Mouse (Mus musculus): ENCODE measurements around the gene Sept8. TPM values are rescaled to one million over a fixed set of nuclear protein-coding genes. Genes with fewer than 3 reads are reported as not detected.

Sept8 gene
- polyA plus RNA-seq, 1 experiment from 2014 or later: 24.4 TPM

DNA sequence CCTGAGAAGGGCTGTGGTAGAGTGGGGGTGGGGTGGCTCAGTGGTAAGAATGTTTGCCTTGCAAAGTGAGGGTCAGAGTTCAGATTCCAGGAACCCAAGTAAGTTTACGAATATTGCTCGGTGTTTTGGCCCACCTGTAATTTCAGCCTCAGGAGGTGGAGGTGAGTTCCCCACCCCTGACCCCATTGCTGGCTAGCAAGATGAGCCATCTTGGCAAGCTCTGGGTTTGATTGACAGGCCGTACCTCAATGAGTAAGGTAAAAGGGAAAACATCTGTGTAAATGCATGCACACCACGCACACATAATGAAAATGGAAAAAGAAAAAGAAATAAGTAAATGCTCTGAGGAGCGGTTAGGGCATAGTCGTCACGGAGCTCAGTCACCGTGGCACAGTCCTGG, 14.7 kb upstream of the Sept8 start:
- Histone ChIP-seq H3K4me2 (ENCODE audit: low read depth, low read length, severe bottlenecking) (no peak overlapping the region), H3K4me1 (replicated peaks; ENCODE audit: control insufficient read depth, insufficient read depth, low read length) (peaks cover 4% of the 10 kb centered on the region; the same call in 1 of the 2 replicates), H3K27me3 (ENCODE audit: control insufficient read depth, insufficient read depth, low read length) (no peaks in the 10 kb centered on the region), H3K9ac (ENCODE audit: low read length) (no peak overlapping the region), H3K9me3 (ENCODE audit: control insufficient read depth, low read length) (no peaks in the 10 kb centered on the region), H3K4me3 (ENCODE audit: low read depth, low read length) (no peak overlapping the region), H3K27ac (ENCODE audit: low read depth, low read length) (no peak overlapping the region), H3K36me3 (ENCODE audit: control insufficient read depth, insufficient read depth, low read length) (no peaks in the 10 kb centered on the region)
- WGBS: 93% methylated on average over 8 of the region's 8 CpGs
- DNase-seq (ENCODE audit: low spot score) (no peak), ATAC-seq (replicated peaks; ENCODE audit: low FRiP score) (no peak)

DNA sequence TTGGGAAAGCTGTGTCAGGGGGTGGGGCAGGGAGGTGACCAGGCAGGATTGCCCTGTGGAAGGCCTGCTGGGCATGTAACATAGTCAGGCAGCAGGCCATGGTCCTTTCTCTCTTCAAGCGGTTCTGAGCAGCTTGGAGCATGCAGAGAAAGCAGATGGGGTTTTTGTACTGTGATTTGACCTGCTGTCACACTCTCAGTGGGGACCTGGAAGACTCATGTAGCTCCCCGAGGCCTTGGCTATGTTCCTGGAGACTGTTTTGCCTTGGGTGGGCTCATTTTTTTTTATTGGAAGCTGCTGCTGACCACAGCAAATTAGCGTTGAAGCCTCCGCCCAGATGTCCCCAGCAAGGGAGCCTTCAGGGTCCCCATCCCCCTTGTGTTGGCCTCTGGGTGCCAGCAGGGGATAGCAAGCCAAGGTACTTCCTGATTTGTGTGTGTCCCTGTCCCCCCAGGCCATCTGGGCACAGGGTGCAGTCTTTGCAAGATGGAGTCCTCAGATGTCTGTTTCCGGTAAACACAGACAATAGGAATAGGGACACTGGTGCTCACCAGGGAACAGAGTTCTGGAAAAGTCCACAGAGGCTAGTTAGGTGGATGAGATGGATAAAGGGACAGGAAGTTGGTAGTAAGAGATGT, 13.9 kb upstream of the Sept8 start:
- Histone ChIP-seq H3K9ac (ENCODE audit: low read length) (no peak overlapping the region), H3K4me3 (ENCODE audit: low read depth, low read length) (no peak overlapping the region), H3K9me3 (ENCODE audit: control insufficient read depth, low read length) (no peaks in the 10 kb centered on the region), H3K27me3 (ENCODE audit: control insufficient read depth, insufficient read depth, low read length) (no peaks in the 10 kb centered on the region), H3K36me3 (ENCODE audit: control insufficient read depth, insufficient read depth, low read length) (no peaks in the 10 kb centered on the region), H3K4me2 (ENCODE audit: low read depth, low read length, severe bottlenecking) (no peak overlapping the region), H3K4me1 (replicated peaks; ENCODE audit: control insufficient read depth, insufficient read depth, low read length) (peaks cover 4% of the 10 kb centered on the region; the same call in 1 of the 2 replicates), H3K27ac (ENCODE audit: low read depth, low read length) (no peak overlapping the region)
- WGBS: 85% methylated on average over 5 of the region's 5 CpGs
- ATAC-seq (replicated peaks; ENCODE audit: low FRiP score) (no peak), DNase-seq (ENCODE audit: low spot score) (no peak)

DNA sequence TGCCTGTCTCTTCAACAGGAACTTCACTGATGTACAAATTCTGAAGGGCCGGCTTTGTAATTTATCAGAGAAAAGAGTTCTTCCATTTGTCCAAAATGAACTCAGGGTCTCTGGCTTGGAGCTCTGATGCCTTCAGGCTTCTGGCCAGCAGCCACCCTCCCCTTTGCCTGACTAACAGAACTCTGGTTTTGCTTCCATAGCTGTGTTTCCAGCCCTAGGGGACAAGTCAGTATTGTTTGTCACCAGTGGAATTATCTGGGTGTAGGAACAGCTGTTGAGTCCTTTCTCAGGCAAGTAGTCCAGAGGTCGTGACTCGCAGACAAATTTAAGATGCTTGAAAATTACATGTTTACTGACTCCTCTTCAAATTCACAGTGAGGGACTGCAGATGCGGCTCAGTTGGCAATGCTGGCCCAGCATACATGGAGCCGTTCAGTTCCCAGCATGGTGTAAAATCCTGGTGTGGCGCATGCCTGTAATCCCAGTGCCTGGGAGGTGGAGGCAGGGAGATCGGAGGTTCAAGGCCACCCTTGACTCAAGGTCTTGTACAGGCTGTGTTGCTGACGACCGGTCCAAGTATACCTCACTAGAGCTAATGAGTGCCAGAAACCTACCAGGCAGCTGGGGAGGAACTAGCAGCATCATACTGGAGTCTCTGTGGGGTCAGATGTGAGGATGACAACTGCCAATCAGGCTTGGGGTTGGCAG, 11.8 kb upstream of the Sept8 start:
- H3K4me1 ChIP-seq (replicated peaks; ENCODE audit: control insufficient read depth, insufficient read depth, low read length): no peaks in the 10 kb centered on the region
- no peak overlapping the region for H3K4me3 ChIP-seq (ENCODE audit: low read depth, low read length)
- 87% methylated on average over 9 of the region's 9 CpGs for WGBS
- no peaks in the 10 kb centered on the region for H3K9me3 ChIP-seq (ENCODE audit: control insufficient read depth, low read length)
- no peaks in the 10 kb centered on the region for H3K36me3 ChIP-seq (ENCODE audit: control insufficient read depth, insufficient read depth, low read length)
- no peak overlapping the region for H3K9ac ChIP-seq (ENCODE audit: low read length)
- no peak overlapping the region for H3K4me2 ChIP-seq (ENCODE audit: low read depth, low read length, severe bottlenecking)
- DNase-seq (ENCODE audit: low spot score) (no peak), ATAC-seq (replicated peaks; ENCODE audit: low FRiP score) (no peak)
- H3K27ac ChIP-seq (ENCODE audit: low read depth, low read length): no peak overlapping the region
- no peaks in the 10 kb centered on the region for H3K27me3 ChIP-seq (ENCODE audit: control insufficient read depth, insufficient read depth, low read length)

- no peak overlapping the region for H3K4me2 ChIP-seq (ENCODE audit: low read depth, low read length, severe bottlenecking)
- H3K36me3 ChIP-seq (ENCODE audit: control insufficient read depth, insufficient read depth, low read length): no peaks in the 10 kb centered on the region
- ATAC-seq (replicated peaks; ENCODE audit: low FRiP score) (no peak), DNase-seq (ENCODE audit: low spot score) (no peak)
- no peak overlapping the region for H3K27ac ChIP-seq (ENCODE audit: low read depth, low read length)
- WGBS: 82% methylated on average over 7 of the region's 7 CpGs
- H3K9me3 ChIP-seq (ENCODE audit: control insufficient read depth, low read length): no peaks in the 10 kb centered on the region
- no peak overlapping the region for H3K4me3 ChIP-seq (ENCODE audit: low read depth, low read length)
- no peak overlapping the region for H3K9ac ChIP-seq (ENCODE audit: low read length)
- no peaks in the 10 kb centered on the region for H3K4me1 ChIP-seq (replicated peaks; ENCODE audit: control insufficient read depth, insufficient read depth, low read length)
- H3K27me3 ChIP-seq (ENCODE audit: control insufficient read depth, insufficient read depth, low read length): no peaks in the 10 kb centered on the region
These were observed 10.9 kb upstream of the Sept8 start for GRCm38 (mm10) chr11:53508152-53508551.

GRCm38 (mm10) chr11:53508591-53508990, 10.5 kb upstream of the Sept8 start:
- ATAC-seq (replicated peaks; ENCODE audit: low FRiP score) (no peak), DNase-seq (ENCODE audit: low spot score) (no peak)
- H3K4me3 ChIP-seq (ENCODE audit: low read depth, low read length): no peak overlapping the region
- 63% methylated on average over 3 of the region's 3 CpGs for WGBS
- H3K36me3 ChIP-seq (ENCODE audit: control insufficient read depth, insufficient read depth, low read length): no peaks in the 10 kb centered on the region
- H3K4me1 ChIP-seq (replicated peaks; ENCODE audit: control insufficient read depth, insufficient read depth, low read length): no peaks in the 10 kb centered on the region
- no peak overlapping the region for H3K4me2 ChIP-seq (ENCODE audit: low read depth, low read length, severe bottlenecking)
- H3K9me3 ChIP-seq (ENCODE audit: control insufficient read depth, low read length): no peaks in the 10 kb centered on the region
- H3K27me3 ChIP-seq (ENCODE audit: control insufficient read depth, insufficient read depth, low read length): no peaks in the 10 kb centered on the region
- no peak overlapping the region for H3K27ac ChIP-seq (ENCODE audit: low read depth, low read length)
- H3K9ac ChIP-seq (ENCODE audit: low read length): no peak overlapping the region

GRCm38 (mm10) chr11:53510351-53510750, 8.7 kb upstream of the Sept8 start:
- no peak for DNase-seq (ENCODE audit: low spot score)
- Histone ChIP-seq H3K27me3 (ENCODE audit: control insufficient read depth, insufficient read depth, low read length) (no peaks in the 10 kb centered on the region), H3K4me2 (ENCODE audit: low read depth, low read length, severe bottlenecking) (no peak overlapping the region), H3K27ac (ENCODE audit: low read depth, low read length) (no peak overlapping the region), H3K4me3 (ENCODE audit: low read depth, low read length) (no peak overlapping the region), H3K9me3 (ENCODE audit: control insufficient read depth, low read length) (no peaks in the 10 kb centered on the region), H3K9ac (ENCODE audit: low read length) (no peak overlapping the region), H3K36me3 (ENCODE audit: control insufficient read depth, insufficient read depth, low read length) (no peaks in the 10 kb centered on the region), H3K4me1 (replicated peaks; ENCODE audit: control insufficient read depth, insufficient read depth, low read length) (no peaks in the 10 kb centered on the region)
- ATAC-seq (replicated peaks; ENCODE audit: low FRiP score): no peak
- 82% methylated on average over 5 of the region's 5 CpGs for WGBS

DNA sequence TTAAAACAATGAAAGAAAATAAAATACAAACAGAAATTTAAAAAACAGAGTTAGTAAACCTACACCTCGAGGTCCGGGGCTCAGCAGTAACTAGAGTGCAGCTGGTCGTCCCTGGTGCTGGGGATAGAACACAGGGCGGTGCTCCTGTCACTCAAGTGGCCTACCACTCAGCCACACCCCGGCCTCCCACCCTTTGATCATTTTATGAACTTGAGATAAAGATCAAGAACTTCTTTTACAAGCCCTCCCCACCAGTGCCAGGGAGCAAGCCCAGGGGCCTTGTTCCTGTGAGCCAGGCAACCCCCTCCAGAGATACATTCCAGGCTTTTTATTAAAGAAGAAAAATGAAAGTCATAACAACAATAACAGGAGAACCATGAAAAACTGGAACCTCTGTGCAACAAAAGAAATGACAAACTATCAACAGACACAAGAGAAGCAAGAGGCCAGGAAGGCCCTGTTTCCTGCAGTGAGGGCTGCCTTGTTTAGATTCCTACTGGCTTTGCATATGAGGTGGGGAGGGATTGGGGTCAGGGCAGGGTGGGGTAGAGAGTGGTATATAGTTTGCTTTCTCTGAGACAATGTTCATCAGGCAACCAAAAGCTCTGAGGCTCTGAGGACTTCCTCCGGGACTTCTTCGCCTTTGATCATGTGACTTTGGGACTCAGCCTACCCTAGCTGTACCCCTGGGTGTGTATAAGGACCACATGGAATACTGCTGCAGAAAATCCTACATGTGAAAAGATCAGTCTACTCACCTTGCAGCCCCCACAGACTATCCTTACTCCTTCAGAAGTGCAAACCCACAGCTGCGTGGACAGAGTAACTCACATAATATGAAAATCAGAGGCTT, 2.1 kb upstream of the Sept8 start:
- Histone ChIP-seq H3K4me2 (ENCODE audit: low read depth, low read length, severe bottlenecking) (no peak overlapping the region), H3K9ac (ENCODE audit: low read length) (no peak overlapping the region), H3K27ac (ENCODE audit: low read depth, low read length) (no peak overlapping the region), H3K4me3 (ENCODE audit: low read depth, low read length) (no peak overlapping the region), H3K36me3 (ENCODE audit: control insufficient read depth, insufficient read depth, low read length) (no peaks in the 10 kb centered on the region), H3K27me3 (ENCODE audit: control insufficient read depth, insufficient read depth, low read length) (no peaks in the 10 kb centered on the region), H3K4me1 (replicated peaks; ENCODE audit: control insufficient read depth, insufficient read depth, low read length) (0 out of 2 replicates have a peak, but pooled peaks cover 10% of the 10 kb centered on the region), H3K9me3 (ENCODE audit: control insufficient read depth, low read length) (no peaks in the 10 kb centered on the region)
- no peak for ATAC-seq (replicated peaks; ENCODE audit: low FRiP score)
- DNase-seq (ENCODE audit: low spot score): no peak
- WGBS: 74% methylated on average over 8 of the region's 8 CpGs

- H3K4me1 ChIP-seq (replicated peaks; ENCODE audit: control insufficient read depth, insufficient read depth, low read length): 0 out of 2 replicates have a peak, but pooled peaks cover 10% of the 10 kb centered on the region
- H3K4me2 ChIP-seq (ENCODE audit: low read depth, low read length, severe bottlenecking): no peak overlapping the region
- no peak for ATAC-seq (replicated peaks; ENCODE audit: low FRiP score)
These were observed 298 bp upstream of the Sept8 start for GRCm38 (mm10) chr11:53518759-53519158.

More at GRCm38 (mm10) chr11:53518759-53519158, 298 bp upstream of the Sept8 start:
- no peak overlapping the region for H3K4me3 ChIP-seq (ENCODE audit: low read depth, low read length)
- 57% methylated on average over 5 of the region's 5 CpGs for WGBS
- H3K9ac ChIP-seq (ENCODE audit: low read length): no peak overlapping the region
- H3K27ac ChIP-seq (ENCODE audit: low read depth, low read length): no peak overlapping the region
- no peak for DNase-seq (ENCODE audit: low spot score)
- H3K27me3 ChIP-seq (ENCODE audit: control insufficient read depth, insufficient read depth, low read length): no peaks in the 10 kb centered on the region
- no peaks in the 10 kb centered on the region for H3K36me3 ChIP-seq (ENCODE audit: control insufficient read depth, insufficient read depth, low read length)
- no peaks in the 10 kb centered on the region for H3K9me3 ChIP-seq (ENCODE audit: control insufficient read depth, low read length)
